Comparison of ENCODE assay signal across 8 mouse cellular contexts in the genomic region with DNA sequence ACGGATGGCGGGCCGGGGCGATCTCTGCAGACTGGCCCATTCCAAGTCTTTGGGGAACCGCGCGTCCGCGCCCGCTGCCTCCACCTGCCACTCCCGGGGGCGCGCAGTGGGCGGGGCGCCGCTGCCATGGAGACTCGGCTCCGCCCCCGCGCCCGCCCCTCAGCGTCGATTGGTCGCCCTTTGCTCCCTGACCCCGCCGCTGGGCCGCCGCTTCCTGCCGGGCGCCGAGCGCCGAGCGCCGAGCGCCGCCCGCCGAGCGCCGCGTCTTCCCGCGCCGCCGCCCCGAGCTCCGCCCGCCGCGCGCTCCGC. TPM values are rescaled to one million over a fixed set of nuclear protein-coding genes. Genes with fewer than 3 reads are reported as not detected.
A peak's percentile ranks its signal among the peaks of the same experiment; 100 is the strongest.
DNase-seq lines count a peak whose midpoint lies in the region; ATAC-seq and TF ChIP-seq lines count a peak whose summit lies in the region.

A gene (plus strand): TSS at position 216 of the 309 bp plus-strand sequence.

- DNase-seq in 3134 (ENCODE audit: extremely low read depth, insufficient read length, low spot score) = peak; percentile 84
- peak; percentile 95 for DNase-seq in adrenal gland, postnatal 25 days
- peak; percentile 91 for DNase-seq in embryonic facial prominence, embryonic 11.5 days (ENCODE audit: low spot score)
- peak; percentile 94 to 95 for DNase-seq in heart, adult 2 months
- DNase-seq in kidney, adult 8-10 months = peak; percentile 86 to 88
- DNase-seq in midbrain, embryonic 14.5 days = peak; percentile 95
- peak; percentile 82 to 92 for DNase-seq in spleen, adult 18-20 months

- H3K9ac ChIP-seq in embryonic facial prominence, embryonic 11.5 days (replicated peaks; ENCODE audit: low read length) = peak within 1 kb of the TSS; percentile 90
- peak within 1 kb of the TSS; percentile 97 for H3K9ac ChIP-seq in heart, adult 2 months (ENCODE audit: low read depth, low read length)
- H3K9ac ChIP-seq in limb, embryonic 12.5 days (replicated peaks) = peak within 1 kb of the TSS; percentile 88
- peak within 1 kb of the TSS; percentile 91 for H3K9ac ChIP-seq in midbrain, embryonic 14.5 days (replicated peaks; ENCODE audit: low read length)

- intact Hi-C loops in heart, adult 2 months (cut with DNase I) = loop anchor here (1.0 to 5.0 kb wide), 5 partner anchors 52 to 209 kb away; a partner anchor contains a TSS

- peak within 1 kb of the TSS; percentile 96 for H3K4me2 ChIP-seq in embryonic facial prominence, embryonic 11.5 days (ENCODE audit: low read depth, low read length)
- peak within 1 kb of the TSS; percentile 98 for H3K4me2 ChIP-seq in limb, embryonic 12.5 days
- peak within 1 kb of the TSS; percentile 96 for H3K4me2 ChIP-seq in midbrain, embryonic 14.5 days (ENCODE audit: low read length)

- peaks cover 2% of the 10 kb centered on the region; the same call in 1 of the 2 replicates for H3K4me1 ChIP-seq in embryonic facial prominence, embryonic 11.5 days (ENCODE audit: control insufficient read depth, insufficient read depth, low read length)
- peaks cover 2% of the 10 kb centered on the region for H3K4me1 ChIP-seq in heart, adult 2 months (ENCODE audit: control insufficient read depth, insufficient read depth, low read length)
- peaks cover 21% of the 10 kb centered on the region for H3K4me1 ChIP-seq in limb, embryonic 12.5 days (replicated peaks)
- peaks cover 30% of the 10 kb centered on the region for H3K4me1 ChIP-seq in midbrain, embryonic 14.5 days (ENCODE audit: control insufficient read depth, insufficient read depth, low read length)

- no peaks in the 10 kb centered on the region for H3K9me3 ChIP-seq in embryonic facial prominence, embryonic 11.5 days (replicated peaks; ENCODE audit: control insufficient read depth, low read length)
- H3K9me3 ChIP-seq in limb, embryonic 12.5 days = no peaks in the 10 kb centered on the region
- H3K9me3 ChIP-seq in midbrain, embryonic 14.5 days (ENCODE audit: control insufficient read depth, low read length) = no peaks in the 10 kb centered on the region

- ATAC-seq in embryonic facial prominence, embryonic 11.5 days (replicated peaks; ENCODE audit: insufficient number of reproducible peaks, low FRiP score, low TSS enrichment, low read depth) = peak; percentile 45
- peak; percentile 84 for ATAC-seq in limb, embryonic 12.5 days (ENCODE audit: insufficient number of reproducible peaks, insufficient read depth, low FRiP score, low TSS enrichment, low read depth)
- ATAC-seq in midbrain, embryonic 14.5 days (ENCODE audit: low FRiP score, low TSS enrichment) = peak; percentile 88

- no peak for TF ChIP-seq POLR2A in heart, adult 2 months (IDR thresholded peaks at IDR 0.05; ENCODE audit: insufficient read depth, low read depth, low read length)

- no peak for TF ChIP-seq EP300 in heart, adult 2 months (IDR thresholded peaks at IDR 0.05; ENCODE audit: insufficient read depth, low read depth, low read length)

- no peaks in the 10 kb centered on the region for H3K27me3 ChIP-seq in embryonic facial prominence, embryonic 11.5 days (ENCODE audit: control insufficient read depth, insufficient read depth, low read length)
- H3K27me3 ChIP-seq in heart, adult 2 months (ENCODE audit: control insufficient read depth, insufficient read depth, low read length) = no peaks in the 10 kb centered on the region
- H3K27me3 ChIP-seq in limb, embryonic 12.5 days = peaks cover 3% of the 10 kb centered on the region
- no peaks in the 10 kb centered on the region for H3K27me3 ChIP-seq in midbrain, embryonic 14.5 days (ENCODE audit: control insufficient read depth, insufficient read depth, low read length)

- under 1% methylated on average over 45 of the region's 53 CpGs for WGBS in embryonic facial prominence, embryonic 11.5 days
- 1% methylated on average over 51 of the region's 53 CpGs for WGBS in heart, adult 2 months
- whole genome bisulfite sequencing in limb, embryonic 12.5 days = under 1% methylated on average over 44 of the region's 53 CpGs
- WGBS in midbrain, embryonic 14.5 days = under 1% methylated on average over 49 of the region's 53 CpGs

- TF ChIP-seq CTCF in heart, adult 2 months (IDR thresholded peaks at IDR 0.05) = no peak

- H3K79me2 ChIP-seq in heart, adult 2 months (replicated peaks; ENCODE audit: control insufficient read depth, insufficient read depth, low read length) = no peaks in the 10 kb centered on the region; the same call in none of the 2 replicates

- peak within 1 kb of the TSS; percentile 49 for H3K27ac ChIP-seq in embryonic facial prominence, embryonic 11.5 days (replicated peaks; ENCODE audit: low read depth, low read length)
- H3K27ac ChIP-seq in heart, adult 2 months = peak within 1 kb of the TSS; percentile 84
- H3K27ac ChIP-seq in limb, embryonic 12.5 days = peak within 1 kb of the TSS; percentile 72
- H3K27ac ChIP-seq in midbrain, embryonic 14.5 days (replicated peaks; ENCODE audit: low read depth, low read length) = peak within 1 kb of the TSS; percentile 74

- H3K4me3 ChIP-seq in embryonic facial prominence, embryonic 11.5 days (ENCODE audit: low read depth, low read length) = peak within 1 kb of the TSS; percentile 91
- H3K4me3 ChIP-seq in heart, adult 2 months = peak within 1 kb of the TSS; percentile 99
- peak within 1 kb of the TSS; percentile 91 for H3K4me3 ChIP-seq in limb, embryonic 12.5 days (replicated peaks)
- peak within 1 kb of the TSS; percentile 97 for H3K4me3 ChIP-seq in midbrain, embryonic 14.5 days (replicated peaks; ENCODE audit: low read depth, low read length)

- H3K36me3 ChIP-seq in embryonic facial prominence, embryonic 11.5 days (replicated peaks; ENCODE audit: control insufficient read depth, insufficient read depth, low read depth, low read length) = no peaks in the 10 kb centered on the region
- no peaks in the 10 kb centered on the region for H3K36me3 ChIP-seq in heart, adult 2 months (ENCODE audit: control insufficient read depth, insufficient read depth, low read length)
- no peaks in the 10 kb centered on the region for H3K36me3 ChIP-seq in limb, embryonic 12.5 days
- no peaks in the 10 kb centered on the region for H3K36me3 ChIP-seq in midbrain, embryonic 14.5 days (ENCODE audit: control insufficient read depth, insufficient read depth, low read length)

RNA-seq across cellular contexts. Expression of the gene that starts here (rescaled TPM):
- 33.5 and 60.5 TPM in 2 replicates for total RNA-seq in adrenal gland, postnatal 25 days (2021)
- 52.5 and 54.7 TPM in 2 replicates for polyA plus RNA-seq in embryonic facial prominence, embryonic 11.5 days (2014; fragmentation: Nextera tagmentation; extraction: Ambion mirVana)
- total RNA-seq in heart, adult 2 months (2021) = 10 to 100 TPM; 35.2 to 42.9 TPM
- 3.7 and 8.8 TPM in 2 replicates for polyA plus RNA-seq in heart, adult 2 months (2012; rRNA removed)
- 56.7 and 64.3 TPM in 2 replicates for polyA plus RNA-seq in limb, embryonic 12.5 days (2016; fragmentation: Nextera tagmentation; extraction: Ambion mirVana)
- polyA plus RNA-seq in midbrain, embryonic 14.5 days (2014; fragmentation: Nextera tagmentation; extraction: Ambion mirVana) = 65.8 and 70.1 TPM in 2 replicates

Comparison
In these comparisons a context has a peak if more than half of its experiments do, and no peak if none do; other contexts are left out.
1. Peak in every context shown above with its lines: DNase-seq, ATAC-seq, H3K4me3 ChIP-seq and H3K27ac ChIP-seq.